Mouse (Mus musculus): ENCODE data around the gene Arhgef10l.
A peak's percentile ranks its signal among the peaks of the same experiment; 100 is the strongest.

Arhgef10l gene

DNA sequence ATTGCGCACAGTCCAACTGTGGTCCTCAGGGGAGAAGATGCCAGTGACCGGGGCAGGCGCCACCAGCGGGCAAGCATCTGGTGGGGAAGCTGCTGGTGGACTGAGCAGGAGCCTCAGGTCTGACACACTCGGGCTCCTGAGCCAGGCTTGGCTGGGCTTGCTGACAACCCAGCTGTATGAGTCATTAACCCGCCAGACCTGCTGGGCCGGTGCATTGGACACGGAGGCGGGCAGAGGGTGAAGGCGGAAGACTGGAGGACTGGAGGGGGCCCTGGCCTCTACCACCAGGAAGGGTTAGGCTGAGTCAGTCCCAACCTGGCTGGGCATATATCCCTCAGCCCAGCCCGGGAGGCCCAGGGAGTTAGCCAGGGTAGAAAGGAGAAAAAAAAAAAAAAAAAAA lies at the start of gene Arhgef10l:
Gene Arhgef10l, minus strand, starts transcription at position 253 of the 400 bp plus-strand sequence.
- peak; percentile 65 for DNase-seq

DNA sequence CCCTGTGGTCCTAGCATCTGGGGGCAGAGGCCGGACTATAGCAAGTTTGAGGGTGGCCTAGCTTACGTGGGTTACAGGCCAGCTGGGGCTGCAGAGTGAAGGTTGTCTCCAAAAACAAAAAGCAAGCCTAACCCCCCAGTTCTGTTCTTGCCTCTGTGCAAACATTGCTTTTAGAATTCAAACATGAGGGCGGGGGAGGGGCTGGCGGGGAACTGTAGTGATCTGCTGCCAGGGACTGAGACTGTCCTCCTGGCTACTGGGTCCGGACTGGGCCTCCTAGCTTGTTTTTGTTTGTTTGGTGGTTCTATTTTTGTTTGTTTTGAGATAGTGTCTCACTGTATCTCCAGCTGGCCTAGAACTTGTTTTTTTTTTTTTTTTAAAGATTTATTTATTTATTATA lies 48.8 kb upstream of the Arhgef10l start:
- DNase-seq = no peak

DNA sequence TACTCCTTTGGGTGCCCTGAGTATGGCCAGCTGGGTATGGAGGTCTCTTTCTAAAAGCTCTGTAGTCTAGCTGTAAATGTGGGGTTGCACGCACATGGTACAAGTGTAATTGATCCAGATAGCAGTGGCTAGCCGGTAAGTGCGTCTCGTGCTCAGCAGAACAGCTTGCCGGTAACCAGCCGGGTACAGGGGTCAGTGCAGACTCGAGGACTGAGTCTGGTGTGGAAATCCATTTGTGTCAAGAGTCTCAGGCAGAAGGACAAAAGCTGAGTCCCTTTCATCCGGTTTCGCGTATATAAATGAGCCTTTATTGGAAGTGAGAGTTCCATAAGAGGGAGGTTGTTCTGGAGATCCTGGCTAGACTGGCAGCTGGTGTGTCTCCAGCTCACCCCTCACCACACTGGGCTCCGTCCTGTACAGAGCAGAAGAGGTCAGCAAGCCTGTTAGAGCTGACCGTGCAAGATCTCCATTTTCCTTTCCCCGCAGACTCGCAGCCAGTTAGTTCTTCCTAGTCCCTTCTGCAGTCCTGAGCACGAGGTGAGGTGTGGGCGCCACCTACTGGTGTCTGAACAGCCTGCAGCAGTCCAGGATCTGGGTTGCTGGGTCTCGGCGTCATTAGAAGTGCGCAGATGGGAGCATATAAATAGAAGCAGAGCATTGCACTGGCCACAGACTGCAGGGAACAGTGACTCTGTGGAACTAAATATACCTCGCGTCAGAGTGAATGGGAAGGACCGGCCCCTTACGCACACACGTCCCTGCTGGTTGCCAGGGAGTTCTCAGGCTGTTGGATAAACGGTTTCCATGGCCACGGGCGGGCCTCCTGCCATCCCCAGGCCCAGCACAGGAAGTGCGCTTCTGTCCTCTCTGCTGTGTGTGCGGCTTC lies 47.9 kb upstream of the Arhgef10l start:
- peak; percentile 97 for DNase-seq

DNA sequence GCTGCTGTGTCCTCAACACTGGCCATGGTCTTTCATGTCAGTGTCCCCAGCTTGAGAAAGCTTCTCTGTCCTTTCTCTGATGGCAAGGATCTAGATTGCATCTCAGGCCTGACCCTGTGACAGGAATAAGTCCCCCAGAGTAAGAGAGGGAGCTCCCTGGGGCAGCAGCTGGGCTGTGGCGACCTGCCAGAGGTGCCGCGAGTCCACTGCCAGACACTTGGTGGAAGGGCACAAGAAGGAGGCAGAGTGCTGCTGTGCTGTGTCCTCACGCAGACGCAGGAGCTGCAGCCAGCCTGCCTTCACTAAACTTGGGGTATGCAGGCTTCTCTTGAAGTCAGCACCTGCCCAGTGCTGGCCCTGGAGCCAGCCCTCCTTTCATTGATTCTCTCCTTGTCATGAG lies 45.5 kb upstream of the Arhgef10l start:
- DNase-seq = peak; percentile 46

DNA sequence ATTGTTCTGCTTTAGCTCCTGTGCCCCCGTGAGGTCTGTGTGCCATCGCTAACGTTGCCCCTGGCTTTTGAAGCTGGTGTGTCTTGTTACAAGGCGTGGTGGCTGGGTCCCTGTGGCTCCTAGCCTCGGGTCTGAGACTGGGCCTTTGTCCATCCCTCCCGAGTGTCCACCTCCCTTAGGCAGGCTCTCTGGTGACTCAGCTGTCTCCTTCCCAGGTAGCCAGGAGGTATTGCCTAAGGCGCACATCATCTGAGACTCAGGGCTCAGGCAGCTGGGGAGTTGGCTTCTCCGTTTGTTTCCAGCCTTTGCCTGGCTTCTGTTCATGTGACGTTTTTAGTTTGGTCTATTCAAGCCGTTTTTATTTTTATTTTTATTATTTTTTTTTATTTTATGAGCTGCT lies 45.0 kb upstream of the Arhgef10l start:
- DNase-seq = no peak

DNA sequence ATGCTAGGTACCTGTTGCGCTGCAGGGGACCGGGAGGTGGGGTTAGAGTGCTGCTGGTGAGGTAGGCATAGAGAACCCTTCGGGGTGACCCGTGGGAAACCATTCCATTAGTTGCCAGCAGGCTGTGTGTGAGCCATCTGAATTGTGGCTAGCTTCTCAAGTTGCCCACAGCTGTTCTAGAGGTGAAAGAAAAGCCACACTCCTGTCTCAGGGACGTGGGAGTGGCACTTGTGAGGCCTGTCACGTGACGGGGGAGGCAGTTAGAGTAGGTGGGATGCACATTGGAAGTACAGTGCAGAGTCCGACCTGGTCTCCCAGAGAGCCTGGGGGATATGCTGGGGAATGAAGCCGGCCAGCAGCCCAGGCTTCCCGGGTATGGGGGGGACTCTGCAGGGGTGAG lies 43.8 kb upstream of the Arhgef10l start:
- DNase-seq = no peak

DNA sequence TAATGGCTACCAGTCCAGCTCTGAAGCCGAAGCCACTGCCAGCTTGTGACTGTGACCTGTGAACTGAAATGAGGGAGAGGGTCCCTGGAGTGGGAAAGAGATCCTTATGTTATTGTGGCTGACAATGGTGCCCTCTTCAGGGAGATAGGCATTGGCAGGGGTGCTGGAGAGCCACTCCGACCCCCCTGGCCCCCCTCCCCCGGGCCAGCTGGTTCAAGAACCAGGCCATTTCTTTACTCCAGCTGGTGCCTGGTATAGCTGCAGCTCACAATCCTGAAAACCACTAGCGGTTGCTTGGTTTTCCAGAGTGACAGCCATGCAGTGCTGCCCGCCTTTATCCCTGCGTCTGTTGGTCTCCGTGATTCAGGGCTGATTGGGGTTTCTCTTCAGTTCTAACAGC lies 43.3 kb upstream of the Arhgef10l start:
- no peak for DNase-seq

DNA sequence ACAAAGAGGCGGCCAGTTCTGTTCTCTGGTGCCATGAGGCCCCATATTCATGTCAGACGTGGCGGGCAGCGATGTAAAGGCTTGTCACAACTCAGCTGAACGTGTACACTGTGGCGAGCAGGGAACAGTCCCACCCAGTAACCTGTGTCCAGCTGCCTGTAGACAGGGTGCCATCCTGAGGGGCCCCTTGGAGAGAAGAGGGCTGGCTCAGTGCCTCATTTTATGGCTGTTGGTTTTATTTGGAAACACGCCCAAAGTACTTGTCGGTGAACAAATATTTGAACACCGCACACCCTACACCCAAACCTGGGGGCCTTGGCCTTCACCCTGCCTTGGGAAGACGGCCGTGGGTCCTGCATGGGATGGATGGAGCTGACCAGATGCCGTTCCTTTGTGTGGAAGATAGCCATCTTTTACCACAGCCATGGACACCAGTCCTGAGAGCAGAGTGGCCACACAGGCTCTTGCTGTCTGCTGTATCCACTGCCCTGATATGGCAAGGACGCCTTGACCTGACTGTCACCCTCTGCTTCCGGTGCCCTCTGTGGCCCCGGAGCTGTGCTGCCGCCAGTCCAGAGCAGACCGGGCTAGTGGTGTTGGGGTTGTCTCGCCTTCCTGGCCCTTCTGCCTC lies 42.6 kb upstream of the Arhgef10l start:
- DNase-seq = peak; percentile 45

DNA sequence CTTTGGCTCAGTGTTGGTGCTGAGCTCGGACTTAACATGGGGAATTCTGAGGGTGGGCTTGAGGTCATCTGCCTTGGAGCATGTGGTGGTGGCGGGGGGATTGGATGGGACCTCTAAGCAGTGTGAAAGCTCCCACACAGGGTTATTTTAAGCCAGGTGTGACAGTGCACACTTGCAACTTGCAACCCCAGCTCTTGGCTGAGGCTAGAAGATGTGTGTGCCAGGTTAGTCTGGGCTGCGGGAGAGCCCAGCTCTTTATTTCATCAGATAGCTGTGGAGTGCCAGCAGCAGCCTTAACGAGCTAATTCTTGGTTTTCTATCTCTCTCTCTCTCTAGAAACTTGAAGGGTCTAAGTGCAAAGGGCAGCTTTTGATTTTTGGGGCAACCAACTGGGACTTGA lies 41.8 kb upstream of the Arhgef10l start:
- no peak for DNase-seq

DNA sequence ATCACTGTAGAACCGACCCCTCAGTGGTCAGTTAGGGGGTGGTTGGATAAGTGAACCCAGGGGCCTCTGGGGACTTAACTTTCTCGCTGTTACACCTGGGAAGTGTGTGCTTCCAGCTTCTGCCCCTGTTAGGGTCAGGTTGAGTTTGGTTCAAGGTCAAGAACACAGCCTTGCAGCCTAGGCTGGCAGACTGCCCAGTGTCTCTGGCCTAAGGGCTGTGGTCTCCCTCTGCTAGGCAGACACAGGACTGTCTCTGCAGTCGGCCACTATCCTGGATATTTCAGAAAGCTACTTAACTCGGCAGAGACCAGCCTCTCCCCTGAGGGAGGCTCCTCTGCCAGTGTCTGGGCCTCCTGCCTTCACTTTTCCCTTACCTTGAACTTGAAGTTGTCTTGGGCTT lies 38.4 kb upstream of the Arhgef10l start:
- no peak for DNase-seq

DNA sequence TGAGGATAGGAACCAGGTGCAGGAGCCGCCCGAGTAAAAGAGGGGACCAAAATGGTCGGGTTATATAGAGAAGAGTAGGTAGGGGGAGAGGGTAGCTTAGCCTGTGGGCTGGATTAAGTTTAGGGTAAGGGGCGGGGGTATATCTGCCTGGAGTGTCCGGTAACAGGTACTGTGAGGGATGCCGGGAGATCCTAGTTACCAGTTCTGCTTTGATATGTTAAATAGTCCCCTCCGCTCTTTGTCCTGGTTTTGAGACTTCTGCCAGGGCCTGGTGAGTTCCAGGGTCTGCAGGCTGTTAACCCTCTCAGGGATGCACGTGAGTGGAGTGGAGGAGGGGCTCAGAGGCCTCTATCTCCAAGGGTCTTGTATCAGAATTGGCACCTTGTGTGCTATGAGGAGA lies 37.8 kb upstream of the Arhgef10l start:
- DNase-seq = no peak

DNA sequence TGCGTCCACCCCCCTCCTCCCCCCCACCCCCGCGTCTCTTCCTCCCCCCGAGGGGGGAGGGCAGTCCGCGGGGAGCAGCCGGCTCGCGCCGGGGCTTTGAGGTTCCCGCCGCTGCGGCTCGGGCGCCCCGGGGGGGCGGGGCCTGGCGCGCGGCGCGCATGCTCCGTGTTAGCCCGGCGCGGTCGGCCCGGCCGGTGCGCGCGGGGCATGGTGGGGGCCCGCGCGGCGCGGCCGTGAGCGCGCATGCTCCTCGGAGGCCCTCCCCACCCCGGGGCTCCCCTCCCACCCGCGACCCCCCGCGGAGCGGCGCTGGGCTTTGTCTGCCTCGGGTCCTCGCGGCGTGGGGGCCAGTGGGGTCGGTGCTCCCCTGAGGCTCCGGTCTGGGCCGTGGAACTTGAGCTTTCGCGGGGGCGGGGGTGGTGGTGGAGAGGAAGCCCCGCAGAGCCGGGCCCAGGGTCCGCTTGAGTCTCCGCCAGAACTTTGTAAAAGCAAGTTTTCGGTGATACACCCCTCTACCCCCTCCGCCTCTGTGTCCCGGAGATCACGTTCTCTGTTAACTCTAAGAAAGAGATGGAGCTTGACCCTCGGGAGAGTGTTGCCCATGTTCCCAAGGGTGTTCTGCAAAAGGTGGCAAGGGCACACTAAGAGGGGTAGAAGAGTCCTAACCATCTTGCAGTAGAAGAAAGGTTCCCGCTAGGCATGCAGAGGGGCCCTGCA lies 37.0 kb upstream of the Arhgef10l start:
- peak; percentile 88 for DNase-seq

DNA sequence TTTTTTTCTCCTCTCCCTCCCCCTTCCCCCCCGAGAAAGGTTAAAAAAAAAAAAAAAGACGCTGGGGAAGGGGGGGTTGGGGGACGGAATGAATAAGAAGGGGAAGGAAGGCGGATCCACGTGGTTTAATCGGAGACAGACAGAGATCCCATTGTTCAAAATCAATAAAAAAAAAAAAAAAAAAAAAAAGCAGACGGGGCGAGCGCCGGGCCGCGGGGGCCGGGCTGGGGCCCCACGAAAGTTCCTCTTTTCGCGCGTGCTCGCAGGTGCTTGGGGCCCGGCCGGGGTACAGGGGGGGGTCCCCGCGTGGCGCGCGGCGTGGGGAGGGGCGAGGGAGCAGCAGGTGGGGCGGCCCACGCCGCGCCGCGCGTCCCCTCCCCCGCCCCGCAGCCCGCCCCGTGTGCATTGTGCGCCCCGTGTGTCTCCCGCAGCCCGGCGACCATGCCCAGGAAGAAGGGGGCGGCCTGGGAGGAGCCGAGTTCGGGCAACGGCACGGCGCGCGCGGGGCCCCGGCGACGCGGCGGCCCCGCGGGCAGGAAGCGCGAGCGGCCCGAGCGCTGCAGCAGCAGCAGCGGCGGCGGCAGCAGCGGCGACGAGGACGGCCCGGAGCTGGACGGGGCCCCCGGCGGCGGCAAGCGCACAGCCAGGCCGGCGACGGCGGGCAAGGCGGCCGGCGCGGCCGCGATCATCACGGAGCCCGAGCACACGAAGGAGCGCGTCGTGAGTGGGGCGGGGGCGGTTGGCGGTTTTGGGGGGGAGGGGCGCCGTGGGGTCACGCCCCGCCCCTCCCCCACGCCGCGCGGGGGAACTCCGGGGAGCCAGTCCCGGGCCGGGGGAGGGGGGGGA lies 36.1 kb upstream of the Arhgef10l start:
- DNase-seq = peak; percentile 56

DNA sequence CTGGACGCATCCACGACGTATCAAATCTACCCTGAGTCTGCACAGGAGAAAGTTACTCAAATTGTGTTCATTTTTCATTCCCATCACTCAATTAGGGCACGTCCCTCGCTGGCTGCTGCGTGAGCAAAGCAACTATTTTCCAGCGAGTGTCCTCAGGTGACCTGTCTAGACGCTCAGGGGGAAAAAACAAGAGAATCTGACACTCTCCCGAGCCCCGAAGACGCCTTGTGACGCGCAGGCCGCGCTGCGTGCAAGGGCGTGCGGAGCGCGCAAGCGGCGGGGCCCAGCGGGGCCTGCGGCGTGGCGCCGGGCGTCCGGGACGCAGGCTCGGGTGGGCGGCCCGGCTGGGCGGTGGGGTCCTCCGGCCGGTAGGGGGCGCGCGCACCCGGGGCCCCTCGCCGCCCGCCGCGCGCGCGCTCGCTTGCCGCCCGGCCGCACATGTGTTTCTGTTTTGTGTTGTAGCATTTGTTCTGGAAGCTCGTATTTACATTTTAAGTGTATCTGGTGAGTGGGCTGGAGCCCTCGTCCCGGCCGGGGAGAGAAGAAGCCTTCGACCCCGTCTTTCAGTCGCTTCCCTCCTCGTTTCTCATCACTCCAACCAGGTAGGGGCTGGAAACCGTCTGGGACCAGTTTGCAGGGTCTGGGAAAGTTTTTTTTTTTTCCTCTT lies 35.4 kb upstream of the Arhgef10l start:
- DNase-seq = peak; percentile 82

DNA sequence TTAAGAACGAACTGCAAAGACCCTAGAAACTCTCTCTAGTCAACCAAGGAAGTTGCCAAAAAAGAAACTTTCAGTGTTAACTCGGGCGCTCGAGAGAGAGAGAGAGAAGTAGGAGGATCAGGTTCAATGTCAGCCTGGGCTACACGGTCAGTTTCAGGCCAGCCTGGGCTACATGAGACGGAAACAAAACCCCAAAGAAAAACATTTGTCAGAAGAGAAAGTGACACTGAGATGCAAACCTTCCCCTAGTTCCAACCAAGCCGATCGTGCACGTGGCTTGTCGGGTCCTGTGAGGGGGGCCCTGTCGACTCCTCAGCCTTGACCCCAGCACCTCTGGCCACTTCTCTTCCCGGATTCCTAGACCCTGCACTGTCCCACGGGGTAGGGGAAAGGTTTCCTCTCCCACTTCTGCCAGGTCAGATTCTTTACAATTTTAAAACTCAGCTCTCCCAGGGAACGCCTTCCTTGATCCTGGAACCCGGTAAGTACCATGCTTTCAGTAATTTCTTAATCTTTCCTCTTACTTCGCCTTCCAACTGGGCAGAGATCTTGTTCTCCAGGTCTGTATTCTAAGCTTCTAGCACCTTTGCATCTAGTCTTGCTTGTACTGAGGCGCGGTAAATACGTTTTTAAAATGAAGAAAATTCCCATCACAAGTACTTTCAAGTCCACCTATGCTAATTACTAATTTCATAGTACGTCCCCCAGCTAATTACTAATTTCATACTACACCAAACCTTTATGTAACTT lies 34.6 kb upstream of the Arhgef10l start, which contains the start of gene Rcc2:
Gene Rcc2, plus strand, starts transcription at position 273 of the 750 bp plus-strand sequence.
- DNase-seq = no peak

DNA sequence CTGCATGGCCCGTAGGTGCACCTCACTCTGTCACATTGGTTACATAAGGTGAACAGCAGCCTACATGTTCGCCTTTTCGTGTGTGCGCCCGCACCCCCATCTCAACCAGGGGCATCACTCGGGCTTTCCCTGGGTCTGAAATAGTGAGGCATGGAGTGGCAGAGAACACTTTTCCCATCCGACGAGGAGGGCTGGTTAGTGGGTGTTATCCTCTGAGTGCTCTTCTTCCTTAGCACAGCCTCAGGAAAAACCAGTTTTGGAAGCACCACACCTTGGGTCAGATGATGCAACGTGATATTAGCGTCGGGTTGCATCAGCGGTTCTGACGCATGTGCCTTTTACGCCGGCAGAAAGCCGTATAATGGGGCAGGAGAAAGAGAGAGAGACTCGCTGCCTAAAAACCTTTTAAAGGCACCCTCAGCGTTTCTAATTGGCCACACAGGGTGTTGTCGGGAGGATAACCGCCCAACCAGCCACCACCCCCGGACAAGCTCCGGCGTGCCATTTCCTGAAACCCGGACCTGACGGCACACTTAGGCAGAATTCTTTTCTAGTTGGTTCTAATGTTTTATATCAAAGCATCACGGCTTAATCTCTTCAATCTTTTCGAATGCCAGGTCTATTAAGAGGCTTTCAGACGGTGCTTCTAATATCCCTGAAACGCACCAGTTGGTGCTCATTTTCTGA lies 33.8 kb upstream of the Arhgef10l start:
- DNase-seq = peak; percentile 82

DNA sequence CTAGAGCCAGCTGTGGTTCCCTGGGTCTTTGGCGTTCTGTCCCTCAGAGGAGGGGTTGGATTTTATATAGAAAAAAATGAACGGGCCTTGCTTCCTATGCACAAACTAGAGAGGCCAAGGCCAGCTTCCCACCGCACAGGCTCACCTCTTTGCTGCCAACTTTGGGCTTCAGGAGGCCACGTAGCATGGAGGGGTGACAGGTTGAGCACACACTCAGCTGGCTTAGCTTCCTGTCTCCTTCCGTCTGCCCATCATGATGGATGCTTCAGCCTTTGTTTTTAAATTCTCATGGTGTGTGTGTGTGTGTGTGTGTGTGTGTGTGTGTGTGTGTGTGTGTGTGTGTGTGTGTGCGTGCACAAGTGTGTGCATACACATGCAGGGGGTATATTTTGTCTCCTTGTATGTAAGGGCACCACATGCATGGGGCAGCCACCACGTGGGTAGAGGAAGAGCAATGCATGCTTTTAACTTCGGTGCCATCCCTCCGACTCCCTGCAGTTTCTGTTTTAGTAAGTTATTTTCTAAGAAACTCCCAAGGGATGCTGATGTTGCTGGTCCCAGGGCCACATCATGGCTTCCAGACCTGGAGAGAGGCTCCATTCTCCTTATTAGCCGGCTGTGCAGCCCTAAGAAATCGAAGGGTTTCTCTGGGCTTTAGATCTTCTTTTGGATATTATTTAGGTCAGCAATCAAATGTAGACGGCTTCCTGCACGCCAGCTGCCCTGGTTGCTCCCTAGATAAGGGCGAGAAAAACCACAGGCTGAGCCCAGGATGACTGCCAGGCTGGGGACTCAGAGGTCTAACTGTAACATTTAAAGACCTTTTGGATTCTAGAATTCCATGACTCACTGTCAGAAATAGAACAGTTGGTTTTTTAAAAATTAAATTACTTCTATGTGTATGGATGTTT lies 30.1 kb upstream of the Arhgef10l start:
- no peak for DNase-seq

DNA sequence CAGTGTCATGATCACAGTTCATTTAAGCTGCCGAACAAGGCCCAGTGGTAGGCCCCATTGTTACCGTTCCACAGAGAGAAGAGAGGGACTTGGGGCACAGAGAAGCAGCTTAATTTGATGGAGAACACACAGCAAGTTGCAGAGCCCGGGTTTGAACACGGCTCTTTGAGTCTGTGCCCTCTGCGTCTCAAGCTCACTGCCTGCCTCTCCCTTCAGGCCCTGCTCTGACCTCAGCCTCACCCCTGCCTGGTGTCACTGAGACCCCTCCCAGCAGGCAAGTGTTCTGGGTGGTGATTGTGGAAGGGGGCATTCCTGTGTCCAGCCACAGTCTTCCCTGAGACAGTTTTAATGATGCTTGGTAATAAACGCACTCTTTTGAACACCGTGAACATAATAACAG lies 29.3 kb upstream of the Arhgef10l start:
- no peak for DNase-seq

DNA sequence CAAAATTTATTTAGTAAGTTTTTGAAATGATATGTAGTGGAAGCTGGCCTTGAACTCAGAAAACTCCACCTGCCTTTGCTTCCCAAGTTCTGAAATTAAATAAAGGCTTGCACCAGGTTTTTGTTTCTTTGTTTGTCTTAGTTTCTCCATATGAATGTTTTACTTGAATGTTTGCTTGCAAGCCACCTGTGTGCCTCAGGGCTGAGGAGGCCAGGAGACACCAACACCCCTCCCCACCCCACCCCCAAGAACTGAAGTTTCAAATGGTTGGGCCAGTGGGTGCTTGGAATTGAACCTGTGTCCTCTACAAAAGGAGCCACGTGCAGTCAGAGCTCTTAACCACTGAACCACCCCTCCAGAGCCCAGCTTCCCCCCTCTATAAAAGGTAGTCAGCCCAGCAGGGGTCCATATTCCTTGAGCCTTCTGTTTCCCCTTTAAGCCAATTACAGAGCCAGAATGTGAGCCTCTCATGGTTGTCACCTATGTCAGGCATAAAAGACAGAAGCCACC lies 28.8 kb upstream of the Arhgef10l start:
- DNase-seq = no peak

Data from lung, postnatal 10 days (tissue).